Mouse (Mus musculus): ENCODE data around the gene Il4. TPM values are rescaled to one million over a fixed set of nuclear protein-coding genes. Genes with fewer than 3 reads are reported as not detected.
A peak's percentile ranks its signal among the peaks of the same experiment; 100 is the strongest.

The Il4 gene
- total RNA-seq, 1 experiment from 2014 or later, result 19.5 TPM

GRCm38 (mm10) chr11:53627859-53628258 lies 9.4 kb upstream of the Il4 start:
- ATAC-seq (replicated peaks; ENCODE audit: insufficient number of reproducible peaks, low FRiP score, low TSS enrichment, poor library complexity, severe bottlenecking), result peak; percentile 51

- ATAC-seq (replicated peaks; ENCODE audit: insufficient number of reproducible peaks, low FRiP score, low TSS enrichment, poor library complexity, severe bottlenecking), result no peak
These were observed 8.4 kb upstream of the Il4 start for GRCm38 (mm10) chr11:53626802-53627373.

GRCm38 (mm10) chr11:53624124-53624523 lies 5.7 kb upstream of the Il4 start:
- ATAC-seq (replicated peaks; ENCODE audit: insufficient number of reproducible peaks, low FRiP score, low TSS enrichment, poor library complexity, severe bottlenecking), result no peak

- ATAC-seq (replicated peaks; ENCODE audit: insufficient number of reproducible peaks, low FRiP score, low TSS enrichment, poor library complexity, severe bottlenecking), result peak; percentile 42
These were observed 5.1 kb upstream of the Il4 start for GRCm38 (mm10) chr11:53623573-53623972.

GRCm38 (mm10) chr11:53622440-53622806 lies 4.0 kb upstream of the Il4 start:
- ATAC-seq (replicated peaks; ENCODE audit: insufficient number of reproducible peaks, low FRiP score, low TSS enrichment, poor library complexity, severe bottlenecking), result no peak

GRCm38 (mm10) chr11:53621582-53622439 lies 3.3 kb upstream of the Il4 start:
- no peak for ATAC-seq (replicated peaks; ENCODE audit: insufficient number of reproducible peaks, low FRiP score, low TSS enrichment, poor library complexity, severe bottlenecking)

GRCm38 (mm10) chr11:53620094-53620493 lies 1.6 kb upstream of the Il4 start:
- ATAC-seq (replicated peaks; ENCODE audit: insufficient number of reproducible peaks, low FRiP score, low TSS enrichment, poor library complexity, severe bottlenecking), result no peak

GRCm38 (mm10) chr11:53619428-53619827 lies 959 bp upstream of the Il4 start:
- no peak for ATAC-seq (replicated peaks; ENCODE audit: insufficient number of reproducible peaks, low FRiP score, low TSS enrichment, poor library complexity, severe bottlenecking)

GRCm38 (mm10) chr11:53617562-53618109 lies 833 bp downstream of the Il4 start:
- no peak for ATAC-seq (replicated peaks; ENCODE audit: insufficient number of reproducible peaks, low FRiP score, low TSS enrichment, poor library complexity, severe bottlenecking)

- peak; percentile 65 for ATAC-seq (replicated peaks; ENCODE audit: insufficient number of reproducible peaks, low FRiP score, low TSS enrichment, poor library complexity, severe bottlenecking)
These were observed 1.5 kb downstream of the Il4 start for GRCm38 (mm10) chr11:53616748-53617558.

GRCm38 (mm10) chr11:53615575-53615974 lies 2.9 kb downstream of the Il4 start:
- ATAC-seq (replicated peaks; ENCODE audit: insufficient number of reproducible peaks, low FRiP score, low TSS enrichment, poor library complexity, severe bottlenecking), result no peak

GRCm38 (mm10) chr11:53615172-53615571 lies 3.3 kb downstream of the Il4 start:
- ATAC-seq (replicated peaks; ENCODE audit: insufficient number of reproducible peaks, low FRiP score, low TSS enrichment, poor library complexity, severe bottlenecking), result no peak

- ATAC-seq (replicated peaks; ENCODE audit: insufficient number of reproducible peaks, low FRiP score, low TSS enrichment, poor library complexity, severe bottlenecking), result no peak
These were observed 8.8 kb downstream of the Il4 start for GRCm38 (mm10) chr11:53609672-53610071.

GRCm38 (mm10) chr11:53609231-53609630 lies 9.2 kb downstream of the Il4 start:
- no peak for ATAC-seq (replicated peaks; ENCODE audit: insufficient number of reproducible peaks, low FRiP score, low TSS enrichment, poor library complexity, severe bottlenecking)

- no peak for ATAC-seq (replicated peaks; ENCODE audit: insufficient number of reproducible peaks, low FRiP score, low TSS enrichment, poor library complexity, severe bottlenecking)
These were observed 12.9 kb downstream of the Il4 start for GRCm38 (mm10) chr11:53605609-53606008.

- ATAC-seq (replicated peaks; ENCODE audit: insufficient number of reproducible peaks, low FRiP score, low TSS enrichment, poor library complexity, severe bottlenecking), result no peak
These were observed 13.5 kb downstream of the Il4 start for GRCm38 (mm10) chr11:53604983-53605382.

GRCm38 (mm10) chr11:53591116-53591515 lies 27.4 kb downstream of the Il4 start:
- no peak for ATAC-seq (replicated peaks; ENCODE audit: insufficient number of reproducible peaks, low FRiP score, low TSS enrichment, poor library complexity, severe bottlenecking)

- peak; percentile 66; the same call in 1 of the 2 replicates for ATAC-seq (replicated peaks; ENCODE audit: insufficient number of reproducible peaks, low FRiP score, low TSS enrichment, poor library complexity, severe bottlenecking)
These were observed 28.1 kb downstream of the Il4 start for GRCm38 (mm10) chr11:53590368-53590768.

GRCm38 (mm10) chr11:53588279-53588678 lies 30.2 kb downstream of the Il4 start:
- ATAC-seq (replicated peaks; ENCODE audit: insufficient number of reproducible peaks, low FRiP score, low TSS enrichment, poor library complexity, severe bottlenecking), result no peak

Measured in monocyte, adult 5-6 weeks (primary cell).